Mouse (Mus musculus): ENCODE results near the gene Ddi2.

DNA sequence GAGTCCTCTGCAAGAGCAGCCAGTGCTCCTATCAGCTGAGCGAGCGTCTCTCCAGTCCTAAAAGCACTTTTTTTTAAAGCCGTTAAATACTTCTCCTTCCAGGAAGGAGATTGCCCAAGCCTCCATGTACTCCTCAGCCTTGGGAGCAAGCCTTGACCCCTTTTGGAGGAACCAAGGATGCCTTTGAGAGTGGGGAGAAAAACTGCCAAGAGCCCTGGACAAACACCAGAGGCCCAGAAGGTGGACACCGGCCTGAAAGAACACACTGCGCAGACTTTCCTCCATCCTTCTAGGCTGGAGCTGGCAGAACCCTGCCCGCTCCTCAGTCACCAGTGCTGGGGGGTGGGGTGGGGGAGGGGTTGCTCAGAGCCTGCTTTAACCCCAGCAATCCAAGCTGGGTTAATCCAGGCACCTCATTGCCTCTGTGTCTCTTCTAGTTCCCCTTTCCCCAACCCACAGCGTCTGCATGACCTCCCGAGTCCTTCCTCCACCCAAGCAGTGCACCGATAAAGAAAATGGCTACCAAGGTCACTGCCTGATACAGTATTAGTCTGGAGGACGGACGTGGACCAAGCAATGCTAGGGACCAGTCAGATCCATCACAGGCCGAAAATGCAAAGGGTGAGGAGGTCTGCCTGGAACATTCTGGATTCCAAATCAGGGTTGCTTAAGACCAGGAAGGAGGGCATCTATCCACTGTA lies 67.2 kb downstream of the Ddi2 start:
- no peak for TF ChIP-seq CTCF (IDR thresholded peaks at IDR 0.05; ENCODE audit: borderline replicate concordance, insufficient read depth, low read depth, low read length)
- no peak for TF ChIP-seq POLR2A (IDR thresholded peaks at IDR 0.05; ENCODE audit: borderline replicate concordance, insufficient read depth, low read length)
